Mouse (Mus musculus) CD4-positive, CD25-positive, alpha-beta regulatory T cell, adult 4 months (primary cell): ENCODE data around the gene Enah. TPM values are rescaled to one million over a fixed set of nuclear protein-coding genes. Genes with fewer than 3 reads are reported as not detected.

Source experiments
- ATAC-seq: one replicate; pipeline ENCODE4 v1.8.0; 2017
- polyA plus RNA-seq, 2 experiments: library from polyadenylated mRNA; unstranded; fragments of 100-300 nt; shearing (Covaris generic); gene quantifications; one replicate each; pipeline ENCODE4 v1.2.1; 2017

Enah gene
- polyA plus RNA-seq, 2 experiments from 2014 or later = 0.43 to 1.3 TPM

- no peak for ATAC-seq
These were observed 146.5 kb downstream of the Enah start for GRCm38 (mm10) chr1:181873086-181873920.

GRCm38 (mm10) chr1:181872639-181873038 is 147.2 kb downstream of the Enah start:
- no peak for ATAC-seq

GRCm38 (mm10) chr1:181866429-181867280 is 153.1 kb downstream of the Enah start:
- ATAC-seq = peak; percentile 41

- no peak for ATAC-seq
These were observed 153.9 kb downstream of the Enah start for GRCm38 (mm10) chr1:181865863-181866216.

- ATAC-seq = no peak
These were observed 154.6 kb downstream of the Enah start for GRCm38 (mm10) chr1:181864971-181865862.

GRCm38 (mm10) chr1:181863431-181863830 is 156.4 kb downstream of the Enah start:
- ATAC-seq = no peak

GRCm38 (mm10) chr1:181862676-181863374 is 157.0 kb downstream of the Enah start:
- ATAC-seq = no peak

GRCm38 (mm10) chr1:181861181-181861902 is 158.4 kb downstream of the Enah start:
- ATAC-seq = no peak

GRCm38 (mm10) chr1:181860659-181861058 is 159.1 kb downstream of the Enah start:
- peak; percentile 97 for ATAC-seq

GRCm38 (mm10) chr1:181856329-181856728 is 163.5 kb downstream of the Enah start:
- no peak for ATAC-seq

GRCm38 (mm10) chr1:181854829-181855228 is 165.0 kb downstream of the Enah start:
- ATAC-seq = no peak

GRCm38 (mm10) chr1:181853081-181853736 is 166.6 kb downstream of the Enah start:
- peak; percentile 95 for ATAC-seq

GRCm38 (mm10) chr1:181852466-181852865 is 167.3 kb downstream of the Enah start:
- ATAC-seq = peak; percentile 60

- no peak for ATAC-seq
These were observed 168.1 kb downstream of the Enah start for GRCm38 (mm10) chr1:181851521-181852310.

GRCm38 (mm10) chr1:181850441-181850840 is 169.3 kb downstream of the Enah start:
- ATAC-seq = no peak

GRCm38 (mm10) chr1:181848210-181848609 is 171.6 kb downstream of the Enah start:
- no peak for ATAC-seq

- no peak for ATAC-seq
These were observed 172.4 kb downstream of the Enah start for GRCm38 (mm10) chr1:181847396-181847795.
